Mouse (Mus musculus): Measurements from ENCODE around the gene Rasgrp1. TPM values are rescaled to one million over a fixed set of nuclear protein-coding genes. Genes with fewer than 3 reads are reported as not detected.

Gene Rasgrp1
- total and polyA plus RNA-seq, 3 experiments: 0.38 to 0.83 (median 0.42) TPM

DNA sequence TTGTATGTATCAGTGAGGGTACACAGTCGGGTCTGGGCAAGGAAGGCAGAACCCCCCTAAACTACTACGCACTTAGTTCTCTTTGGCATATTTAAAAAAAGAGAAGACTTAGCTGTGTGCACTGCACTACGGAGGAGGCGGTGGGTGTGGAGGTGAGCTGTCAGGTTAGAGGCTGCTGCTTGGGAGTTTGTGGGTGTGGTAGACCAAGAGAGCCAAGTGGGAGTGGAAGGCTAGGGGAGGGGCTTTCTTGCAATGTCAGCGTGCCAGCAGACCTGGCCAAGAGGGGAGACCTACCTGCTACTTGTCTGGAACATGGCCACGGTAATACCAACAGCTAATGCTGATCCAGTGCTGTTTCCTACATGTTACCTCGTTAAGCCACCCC lies 431 bp upstream of the Rasgrp1 start:
- Histone ChIP-seq H3K27ac (ENCODE audit: insufficient read depth, low read depth) (no peak overlapping the region), H3K36me3 (replicated peaks in 1 of 2; ENCODE audit: control insufficient read depth in 1 of 2, insufficient read depth in 1 of 2, low read length in 1 of 2) (no peaks in the 10 kb centered on the region), H3K4me3 (replicated peaks in 1 of 3; ENCODE audit: low read depth in 2 of 3, low read length in 2 of 3, poor library complexity in 1 of 3) (no peak overlapping the region), H3K9me3 (replicated peaks; ENCODE audit: low read length) (peaks cover 2% of the 10 kb centered on the region), H3K9ac (ENCODE audit: insufficient read depth, low read depth) (no peak overlapping the region), H3K4me1 (ENCODE audit: control insufficient read depth in 1 of 2, insufficient read depth in 2 of 2) (peaks cover 0 to 2% of the 10 kb centered on the region in 2 experiments; a peak in 2 of 4 replicates), H3K79me2 (replicated peaks; ENCODE audit: control insufficient read depth, extremely low read depth, insufficient read depth, poor library complexity, severe bottlenecking) (no peaks in the 10 kb centered on the region), H3K27me3 (replicated peaks) (no peaks in the 10 kb centered on the region), H3K4me2 (ENCODE audit: insufficient read depth, low read depth, poor library complexity, severe bottlenecking) (no peak overlapping the region; the same call in 1 of the 2 replicates)
- in situ Hi-C loops (cut with MboI; ENCODE audit: low pct_ligation_motif_present, low pct_unique_long_range_greater_than_20kb, low sequenced_read_pairs) (loop anchor here (5.0 to 10.0 kb wide), 2 partner anchors 69 to 102 kb away; no protein-coding TSS in a partner anchor), dilution Hi-C loops (cut with MboI; ENCODE audit: extremely low pct_ligation_motif_present, extremely low pct_unique_long_range_greater_than_20kb, low sequenced_read_pairs) (no loop called here)
- DNase-seq (ENCODE audit: extremely low read depth): no peak
- no peak for TF ChIP-seq CHD1 (IDR thresholded peaks at IDR 0.05; ENCODE audit: low read depth, low read length)
- TF ChIP-seq TCF12 (IDR thresholded peaks at IDR 0.05; ENCODE audit: low read depth, low read length): no peak
- no peak for TF ChIP-seq KAT2A (IDR thresholded peaks at IDR 0.05; ENCODE audit: insufficient replicate concordance, low read length)
- TF ChIP-seq USF2 (conservative IDR thresholded peaks at IDR 0.05; ENCODE audit: low read depth, low read length): no peak

DNA sequence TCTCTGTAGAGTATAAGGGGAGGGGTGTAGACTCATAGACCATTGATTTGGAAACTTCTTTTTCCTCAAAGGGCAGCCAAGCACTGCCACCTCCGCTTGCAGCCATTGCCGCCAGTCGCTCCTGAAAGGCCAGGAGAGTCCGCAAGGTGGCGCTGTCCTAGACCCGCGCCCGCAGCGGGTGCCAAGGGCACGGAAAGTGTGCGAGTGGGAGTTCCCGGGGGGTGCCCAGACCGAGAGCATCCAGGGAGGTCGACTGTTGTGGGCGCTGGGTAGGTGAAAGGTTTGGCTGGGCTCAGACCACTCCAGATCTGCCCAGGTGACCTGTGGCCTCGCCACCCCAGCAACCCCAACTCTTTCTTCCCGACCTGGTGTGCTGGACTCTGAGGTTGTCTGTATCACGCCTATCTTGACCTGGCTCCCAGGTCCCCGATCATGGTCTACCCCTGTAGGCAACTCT lies 683 bp downstream of the Rasgrp1 start:
- in situ Hi-C loops (cut with MboI; ENCODE audit: low pct_ligation_motif_present, low pct_unique_long_range_greater_than_20kb, low sequenced_read_pairs): loop anchor here (5.0 to 10.0 kb wide), 2 partner anchors 70 to 103 kb away; no protein-coding TSS in a partner anchor

DNA sequence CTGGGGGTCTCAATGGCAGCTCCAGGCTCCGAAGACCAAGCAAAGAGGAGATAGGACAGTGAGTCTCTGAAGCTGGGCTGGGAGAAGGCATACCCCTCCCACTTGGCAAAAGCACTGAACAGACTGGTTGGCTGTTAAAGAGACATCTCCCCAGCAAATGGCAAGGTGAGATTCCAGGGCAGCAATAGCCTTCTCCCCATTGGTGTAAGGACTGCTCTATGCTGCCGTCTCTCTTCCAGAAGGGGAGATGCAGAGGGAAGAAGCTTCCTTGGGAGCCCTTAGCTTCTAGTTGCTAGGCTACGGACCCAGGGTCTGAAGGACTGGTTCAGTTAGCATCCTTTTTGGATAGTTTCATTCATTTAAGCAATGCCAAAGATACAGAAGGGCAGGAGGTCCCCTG lies 4.3 kb downstream of the Rasgrp1 start:
- dilution Hi-C loops (cut with MboI; ENCODE audit: extremely low pct_ligation_motif_present, extremely low pct_unique_long_range_greater_than_20kb, low sequenced_read_pairs): no loop called here
- H3K79me2 ChIP-seq (replicated peaks; ENCODE audit: control insufficient read depth, extremely low read depth, insufficient read depth, poor library complexity, severe bottlenecking): no peaks in the 10 kb centered on the region
- no peak overlapping the region for H3K4me3 ChIP-seq (replicated peaks in 1 of 3; ENCODE audit: low read depth in 2 of 3, low read length in 2 of 3, poor library complexity in 1 of 3)
- no peaks in the 10 kb centered on the region for H3K36me3 ChIP-seq (replicated peaks in 1 of 2; ENCODE audit: control insufficient read depth in 1 of 2, insufficient read depth in 1 of 2, low read length in 1 of 2)
- H3K9me3 ChIP-seq (replicated peaks; ENCODE audit: low read length): peaks cover 2% of the 10 kb centered on the region
- TF ChIP-seq GABPA (IDR thresholded peaks at IDR 0.05; ENCODE audit: insufficient replicate concordance, low read depth, low read length) (no peak), IRF4 (IDR thresholded peaks at IDR 0.05; ENCODE audit: low read depth, low read length) (no peak), POLR2AphosphoS2 (IDR thresholded peaks at IDR 0.05; ENCODE audit: low read depth, low read length) (no peak), NRF1 (IDR thresholded peaks at IDR 0.05; ENCODE audit: low read depth, low read length) (no peak), MAX (IDR thresholded peaks at IDR 0.05; ENCODE audit: low read length) (no peak), JUN (IDR thresholded peaks at IDR 0.05; ENCODE audit: insufficient read depth, low read depth, low read length) (no peak), ZNF384 (IDR thresholded peaks at IDR 0.05; ENCODE audit: low read depth, low read length) (no peak), UBTF (IDR thresholded peaks at IDR 0.05; ENCODE audit: low read depth, low read length) (no peak), CHD2 (IDR thresholded peaks at IDR 0.05; ENCODE audit: low read length) (no peak), RAD21 (IDR thresholded peaks at IDR 0.05; ENCODE audit: low read depth, low read length) (no peak), ELF1 (IDR thresholded peaks at IDR 0.05; ENCODE audit: low read depth, low read length) (no peak)
- H3K4me1 ChIP-seq (ENCODE audit: control insufficient read depth in 1 of 2, insufficient read depth in 2 of 2): peaks cover 8 to 42% of the 10 kb centered on the region in 2 experiments
- no peak overlapping the region for H3K4me2 ChIP-seq (ENCODE audit: insufficient read depth, low read depth, poor library complexity, severe bottlenecking)
- H3K9ac ChIP-seq (ENCODE audit: insufficient read depth, low read depth): no peak overlapping the region
- H3K27ac ChIP-seq (ENCODE audit: insufficient read depth, low read depth): no peak overlapping the region
- in situ Hi-C loops (cut with MboI; ENCODE audit: low pct_ligation_motif_present, low pct_unique_long_range_greater_than_20kb, low sequenced_read_pairs): no loop called here
- no peak for DNase-seq (ENCODE audit: extremely low read depth)
- no peaks in the 10 kb centered on the region for H3K27me3 ChIP-seq (replicated peaks)

More for the DNA sequence above, 683 bp downstream of the Rasgrp1 start:
- Histone ChIP-seq H3K36me3 (replicated peaks in 1 of 2; ENCODE audit: control insufficient read depth in 1 of 2, insufficient read depth in 1 of 2, low read length in 1 of 2) (no peaks in the 10 kb centered on the region), H3K4me1 (ENCODE audit: control insufficient read depth in 1 of 2, insufficient read depth in 2 of 2) (peaks cover 2 to 6% of the 10 kb centered on the region in 2 experiments; a peak in 3 of 4 replicates), H3K4me2 (ENCODE audit: insufficient read depth, low read depth, poor library complexity, severe bottlenecking) (peak overlapping the region; percentile 91), H3K4me3 (replicated peaks in 1 of 3; ENCODE audit: low read depth in 2 of 3, low read length in 2 of 3, poor library complexity in 1 of 3) (peak overlapping the region; percentile 41 to 59 (median 49)), H3K79me2 (replicated peaks; ENCODE audit: control insufficient read depth, extremely low read depth, insufficient read depth, poor library complexity, severe bottlenecking) (no peaks in the 10 kb centered on the region), H3K9ac (ENCODE audit: insufficient read depth, low read depth) (0 out of 2 replicates have a peak overlapping the region, but pooled peaks have one; percentile 10), H3K27me3 (replicated peaks) (no peaks in the 10 kb centered on the region), H3K9me3 (replicated peaks; ENCODE audit: low read length) (peaks cover 2% of the 10 kb centered on the region), H3K27ac (ENCODE audit: insufficient read depth, low read depth) (no peak overlapping the region)
- no peak for DNase-seq (ENCODE audit: extremely low read depth)
- TF ChIP-seq MAZ (IDR thresholded peaks at IDR 0.05; ENCODE audit: low read depth, low read length) (no peak), ZMIZ1 (IDR thresholded peaks at IDR 0.05; ENCODE audit: low read depth, low read length) (no peak), MEF2A (IDR thresholded peaks at IDR 0.05; ENCODE audit: borderline replicate concordance, low read depth, low read length) (no peak), IRF4 (IDR thresholded peaks at IDR 0.05; ENCODE audit: low read depth, low read length) (peak; percentile 51; the same call in 1 of the 2 replicates), SMC3 (IDR thresholded peaks at IDR 0.05; ENCODE audit: low read depth, low read length) (peak; percentile 85), ELF1 (IDR thresholded peaks at IDR 0.05; ENCODE audit: low read depth, low read length) (no peak), BHLHE40 (IDR thresholded peaks at IDR 0.05; ENCODE audit: low read depth, low read length) (peak; percentile 52; the same call in 1 of the 2 replicates), POLR2AphosphoS2 (IDR thresholded peaks at IDR 0.05; ENCODE audit: low read depth, low read length) (no peak), NELFE (IDR thresholded peaks at IDR 0.05; ENCODE audit: low read depth, low read length) (no peak), MAX (IDR thresholded peaks at IDR 0.05; ENCODE audit: low read length) (no peak), RAD21 (IDR thresholded peaks at IDR 0.05; ENCODE audit: low read depth, low read length) (peak; percentile 45), TCF12 (IDR thresholded peaks at IDR 0.05; ENCODE audit: low read depth, low read length) (peak; percentile 19; the same call in 1 of the 2 replicates), NRF1 (IDR thresholded peaks at IDR 0.05; ENCODE audit: low read depth, low read length) (no peak), CTCF (conservative IDR thresholded peaks at IDR 0.05 in 1 of 2, IDR thresholded peaks at IDR 0.05 in 1 of 2; ENCODE audit: low read depth in 2 of 2, low read length in 2 of 2) (peak; percentile 15 to 81; a peak in 2 of 4 replicates)
- dilution Hi-C loops (cut with MboI; ENCODE audit: extremely low pct_ligation_motif_present, extremely low pct_unique_long_range_greater_than_20kb, low sequenced_read_pairs): no loop called here
